Mouse (Mus musculus): ENCODE data around the gene Usp48. TPM values are rescaled to one million over a fixed set of nuclear protein-coding genes. Genes with fewer than 3 reads are reported as not detected.

Gene Usp48
- polyA plus RNA-seq, 1 experiment from 2014 or later = 54.3 TPM

- Histone ChIP-seq H3K9me3 (ENCODE audit: control insufficient read depth, low read length) (no peaks in the 10 kb centered on the region), H3K4me1 (replicated peaks; ENCODE audit: control insufficient read depth, insufficient read depth, low read length) (peaks cover 18% of the 10 kb centered on the region), H3K36me3 (ENCODE audit: control insufficient read depth, insufficient read depth, low read length) (no peaks in the 10 kb centered on the region), H3K4me3 (ENCODE audit: low read length) (no peak overlapping the region), H3K27ac (ENCODE audit: low read length) (no peak overlapping the region), H3K27me3 (ENCODE audit: control insufficient read depth, insufficient read depth, low read depth, low read length) (peaks cover 33% of the 10 kb centered on the region), H3K4me2 (ENCODE audit: low read depth, low read length) (no peak overlapping the region), H3K9ac (ENCODE audit: low read length) (no peak overlapping the region)
- 72% methylated on average over 4 of the region's 4 CpGs for WGBS
- ATAC-seq (ENCODE audit: low read depth) = no peak
These were observed 69.9 kb downstream of the Usp48 start for GRCm38 (mm10) chr4:137663491-137663890.

GRCm38 (mm10) chr4:137664433-137664979 is 71.0 kb downstream of the Usp48 start, which contains the start of gene Rap1gap:
Gene Rap1gap (plus strand): TSS chr4:137664726.
- peak within 1 kb of the TSS; percentile 94 for H3K4me2 ChIP-seq (ENCODE audit: low read depth, low read length)
- H3K9me3 ChIP-seq (ENCODE audit: control insufficient read depth, low read length) = no peaks in the 10 kb centered on the region
- H3K27ac ChIP-seq (ENCODE audit: low read length) = no peak within 1 kb of the TSS
- 2% methylated on average over 31 of the region's 44 CpGs for WGBS
- peaks cover 33% of the 10 kb centered on the region for H3K27me3 ChIP-seq (ENCODE audit: control insufficient read depth, insufficient read depth, low read depth, low read length)
- peaks cover 18% of the 10 kb centered on the region for H3K4me1 ChIP-seq (replicated peaks; ENCODE audit: control insufficient read depth, insufficient read depth, low read length)
- H3K4me3 ChIP-seq (ENCODE audit: low read length) = peak within 1 kb of the TSS; percentile 56
- no peaks in the 10 kb centered on the region for H3K36me3 ChIP-seq (ENCODE audit: control insufficient read depth, insufficient read depth, low read length)
- peak; percentile 32; the same call in 1 of the 2 replicates for ATAC-seq (ENCODE audit: low read depth)
- H3K9ac ChIP-seq (ENCODE audit: low read length) = peak within 1 kb of the TSS; percentile 63

GRCm38 (mm10) chr4:137664980-137665675 is 71.6 kb downstream of the Usp48 start:
- ATAC-seq (ENCODE audit: low read depth) = no peak
- 11% methylated on average over 15 of the region's 15 CpGs for WGBS

DNA sequence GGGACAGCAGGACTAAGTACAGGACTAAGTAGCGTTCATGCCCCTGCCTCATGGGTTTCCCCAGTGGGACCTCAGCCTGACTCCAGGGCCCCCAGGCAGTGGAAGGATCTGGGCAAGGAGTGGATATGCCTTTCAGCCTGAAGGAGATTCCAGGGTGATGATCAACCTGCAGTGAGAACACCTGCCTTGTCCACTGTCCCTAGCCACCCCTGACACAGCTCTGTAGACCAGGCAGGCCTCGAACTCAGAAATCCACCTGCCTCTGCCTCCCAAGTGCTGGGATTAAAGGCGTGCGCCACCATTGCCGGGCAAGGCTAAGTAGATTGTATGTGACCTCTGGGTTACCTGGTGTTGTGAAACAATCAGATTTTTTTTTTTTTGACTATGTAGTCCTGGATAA is 72.2 kb downstream of the Usp48 start:
- WGBS = 84% methylated on average over 5 of the region's 5 CpGs
- ATAC-seq (ENCODE audit: low read depth) = no peak
- Histone ChIP-seq H3K27me3 (ENCODE audit: control insufficient read depth, insufficient read depth, low read depth, low read length) (peaks cover 33% of the 10 kb centered on the region), H3K4me2 (ENCODE audit: low read depth, low read length) (no peak overlapping the region), H3K4me1 (replicated peaks; ENCODE audit: control insufficient read depth, insufficient read depth, low read length) (peaks cover 11% of the 10 kb centered on the region), H3K9me3 (ENCODE audit: control insufficient read depth, low read length) (no peaks in the 10 kb centered on the region), H3K9ac (ENCODE audit: low read length) (no peak overlapping the region), H3K4me3 (ENCODE audit: low read length) (no peak overlapping the region), H3K36me3 (ENCODE audit: control insufficient read depth, insufficient read depth, low read length) (no peaks in the 10 kb centered on the region), H3K27ac (ENCODE audit: low read length) (no peak overlapping the region)

More at GRCm38 (mm10) chr4:137664980-137665675, 71.6 kb downstream of the Usp48 start:
- Histone ChIP-seq H3K27ac (ENCODE audit: low read length) (no peak overlapping the region), H3K4me2 (ENCODE audit: low read depth, low read length) (peak overlapping the region; percentile 94), H3K9ac (ENCODE audit: low read length) (peak overlapping the region; percentile 63), H3K4me1 (replicated peaks; ENCODE audit: control insufficient read depth, insufficient read depth, low read length) (peaks cover 18% of the 10 kb centered on the region), H3K36me3 (ENCODE audit: control insufficient read depth, insufficient read depth, low read length) (no peaks in the 10 kb centered on the region), H3K27me3 (ENCODE audit: control insufficient read depth, insufficient read depth, low read depth, low read length) (peaks cover 33% of the 10 kb centered on the region), H3K9me3 (ENCODE audit: control insufficient read depth, low read length) (no peaks in the 10 kb centered on the region), H3K4me3 (ENCODE audit: low read length) (peak overlapping the region; percentile 56)

GRCm38 (mm10) chr4:137666283-137666957 is 72.9 kb downstream of the Usp48 start:
- Histone ChIP-seq H3K27ac (ENCODE audit: low read length) (no peak overlapping the region), H3K4me2 (ENCODE audit: low read depth, low read length) (no peak overlapping the region), H3K9ac (ENCODE audit: low read length) (no peak overlapping the region), H3K36me3 (ENCODE audit: control insufficient read depth, insufficient read depth, low read length) (no peaks in the 10 kb centered on the region), H3K4me3 (ENCODE audit: low read length) (no peak overlapping the region), H3K27me3 (ENCODE audit: control insufficient read depth, insufficient read depth, low read depth, low read length) (peaks cover 33% of the 10 kb centered on the region), H3K4me1 (replicated peaks; ENCODE audit: control insufficient read depth, insufficient read depth, low read length) (peaks cover 9% of the 10 kb centered on the region), H3K9me3 (ENCODE audit: control insufficient read depth, low read length) (no peaks in the 10 kb centered on the region)
- 43% methylated on average over 5 of the region's 5 CpGs for WGBS
- ATAC-seq (ENCODE audit: low read depth) = no peak

DNA sequence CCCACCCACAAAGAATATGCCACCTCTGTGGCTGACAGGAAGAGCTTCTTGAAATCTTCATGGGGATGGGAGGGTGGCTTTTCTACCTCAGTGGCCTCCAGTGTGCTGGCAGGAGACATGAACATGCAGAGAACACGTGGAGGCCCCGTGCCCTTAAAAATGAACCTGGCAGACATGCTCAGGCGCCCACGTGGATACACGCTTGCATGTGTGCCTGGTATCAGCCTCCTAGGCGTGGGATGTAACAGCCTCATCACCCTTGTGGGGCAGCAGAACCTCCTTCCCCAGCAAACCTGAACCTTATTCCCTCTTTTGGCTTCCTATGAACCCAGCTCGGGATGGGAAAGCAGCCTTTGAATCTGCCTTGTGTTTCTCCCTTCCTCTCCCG is 73.4 kb downstream of the Usp48 start:
- Histone ChIP-seq H3K9me3 (ENCODE audit: control insufficient read depth, low read length) (no peaks in the 10 kb centered on the region), H3K4me1 (replicated peaks; ENCODE audit: control insufficient read depth, insufficient read depth, low read length) (peaks cover 7% of the 10 kb centered on the region), H3K4me2 (ENCODE audit: low read depth, low read length) (no peak overlapping the region), H3K4me3 (ENCODE audit: low read length) (no peak overlapping the region), H3K27me3 (ENCODE audit: control insufficient read depth, insufficient read depth, low read depth, low read length) (peaks cover 33% of the 10 kb centered on the region), H3K27ac (ENCODE audit: low read length) (no peak overlapping the region), H3K36me3 (ENCODE audit: control insufficient read depth, insufficient read depth, low read length) (no peaks in the 10 kb centered on the region), H3K9ac (ENCODE audit: low read length) (no peak overlapping the region)
- 59% methylated on average over 8 of the region's 8 CpGs for WGBS
- no peak for ATAC-seq (ENCODE audit: low read depth)

- ATAC-seq (ENCODE audit: low read depth) = no peak
These were observed 74.2 kb downstream of the Usp48 start for GRCm38 (mm10) chr4:137667747-137668146.

DNA sequence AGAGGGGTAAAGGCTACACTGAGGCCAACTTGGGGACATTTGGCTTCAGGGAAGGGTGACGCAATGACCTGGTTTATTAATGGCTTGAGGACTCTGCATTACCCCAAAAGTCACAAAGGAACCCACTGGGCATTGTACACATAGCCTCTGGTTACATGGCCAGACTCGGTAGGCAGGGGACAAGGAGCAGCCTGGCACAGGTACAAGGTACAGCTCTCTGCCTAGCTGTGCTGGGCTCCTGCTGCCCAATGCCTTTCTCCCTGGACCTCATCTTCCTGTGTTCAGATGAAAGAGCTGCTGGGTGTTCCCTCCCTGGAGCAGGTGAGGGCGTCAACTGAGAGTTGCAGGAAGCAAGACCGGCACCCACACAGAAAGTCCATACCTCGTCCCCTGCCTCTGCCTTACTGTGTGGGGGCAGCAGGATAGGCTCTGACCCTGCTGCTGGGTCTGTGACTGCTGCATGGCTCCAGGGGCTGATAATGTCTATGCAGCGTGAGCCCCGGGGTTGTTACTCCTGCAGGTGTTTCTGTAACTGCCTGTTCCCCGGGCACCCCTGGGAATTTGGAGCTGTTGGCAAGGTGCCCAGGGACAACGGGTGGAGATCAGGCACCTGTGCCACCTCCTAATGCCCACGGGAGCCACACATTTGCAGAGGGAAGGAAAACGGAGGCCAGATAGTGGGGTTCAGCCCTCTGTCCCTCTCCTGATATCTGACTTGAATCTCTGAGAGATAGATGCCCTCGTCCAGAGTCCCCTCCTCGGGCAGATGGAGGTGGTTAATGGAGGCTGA is 78.4 kb downstream of the Usp48 start:
- no peak overlapping the region for H3K9ac ChIP-seq (ENCODE audit: low read length)
- H3K9me3 ChIP-seq (ENCODE audit: control insufficient read depth, low read length) = no peaks in the 10 kb centered on the region
- no peaks in the 10 kb centered on the region for H3K27me3 ChIP-seq (ENCODE audit: control insufficient read depth, insufficient read depth, low read depth, low read length)
- H3K4me1 ChIP-seq (replicated peaks; ENCODE audit: control insufficient read depth, insufficient read depth, low read length) = no peaks in the 10 kb centered on the region
- no peak overlapping the region for H3K4me3 ChIP-seq (ENCODE audit: low read length)
- ATAC-seq (ENCODE audit: low read depth) = no peak
- no peak overlapping the region for H3K4me2 ChIP-seq (ENCODE audit: low read depth, low read length)
- no peak overlapping the region for H3K27ac ChIP-seq (ENCODE audit: low read length)
- WGBS = 66% methylated on average over 13 of the region's 13 CpGs
- H3K36me3 ChIP-seq (ENCODE audit: control insufficient read depth, insufficient read depth, low read length) = no peaks in the 10 kb centered on the region

More at GRCm38 (mm10) chr4:137667747-137668146, 74.2 kb downstream of the Usp48 start:
- H3K4me1 ChIP-seq (replicated peaks; ENCODE audit: control insufficient read depth, insufficient read depth, low read length) = peaks cover 7% of the 10 kb centered on the region
- no peaks in the 10 kb centered on the region for H3K9me3 ChIP-seq (ENCODE audit: control insufficient read depth, low read length)
- H3K4me2 ChIP-seq (ENCODE audit: low read depth, low read length) = no peak overlapping the region
- H3K36me3 ChIP-seq (ENCODE audit: control insufficient read depth, insufficient read depth, low read length) = no peaks in the 10 kb centered on the region
- no peak overlapping the region for H3K9ac ChIP-seq (ENCODE audit: low read length)
- no peak overlapping the region for H3K4me3 ChIP-seq (ENCODE audit: low read length)
- peaks cover 33% of the 10 kb centered on the region for H3K27me3 ChIP-seq (ENCODE audit: control insufficient read depth, insufficient read depth, low read depth, low read length)
- WGBS = 35% methylated on average over 5 of the region's 5 CpGs
- H3K27ac ChIP-seq (ENCODE audit: low read length) = no peak overlapping the region

DNA sequence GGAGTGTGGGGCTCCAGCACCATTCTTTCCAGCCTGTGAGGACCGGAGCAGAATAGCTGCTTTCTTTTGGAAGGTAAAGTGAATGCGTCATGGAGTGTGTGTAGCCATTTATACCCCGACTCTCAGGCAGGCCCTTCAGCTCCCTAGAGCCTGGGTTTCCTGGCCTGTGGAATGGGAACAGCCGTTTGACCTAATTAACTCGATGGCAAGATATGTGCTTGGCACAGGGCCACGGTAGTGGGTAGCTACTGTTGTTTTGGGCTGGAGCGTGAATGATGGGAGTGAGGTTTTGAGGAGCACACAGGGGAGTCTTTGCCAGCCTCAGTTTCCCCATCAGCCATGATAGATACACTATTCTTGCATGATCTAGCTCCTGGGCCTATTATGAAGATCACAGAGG is 82.0 kb downstream of the Usp48 start:
- ATAC-seq (ENCODE audit: low read depth) = no peak
- H3K4me3 ChIP-seq (ENCODE audit: low read length) = no peak overlapping the region

More for the DNA sequence above, 82.0 kb downstream of the Usp48 start:
- Histone ChIP-seq H3K27ac (ENCODE audit: low read length) (no peak overlapping the region), H3K4me2 (ENCODE audit: low read depth, low read length) (no peak overlapping the region), H3K9ac (ENCODE audit: low read length) (no peak overlapping the region), H3K36me3 (ENCODE audit: control insufficient read depth, insufficient read depth, low read length) (no peaks in the 10 kb centered on the region), H3K9me3 (ENCODE audit: control insufficient read depth, low read length) (no peaks in the 10 kb centered on the region), H3K4me1 (replicated peaks; ENCODE audit: control insufficient read depth, insufficient read depth, low read length) (no peaks in the 10 kb centered on the region), H3K27me3 (ENCODE audit: control insufficient read depth, insufficient read depth, low read depth, low read length) (peaks cover 9% of the 10 kb centered on the region)
- 64% methylated on average over 7 of the region's 7 CpGs for WGBS

All from lung, embryonic 16.5 days (tissue).